Mouse (Mus musculus): ENCODE measurements around the gene Emc7.

GRCm38 (mm10) chr2:112517218-112517617, 62.4 kb downstream of the Emc7 start:
- TF ChIP-seq CTCF (IDR thresholded peaks at IDR 0.05; ENCODE audit: control insufficient read depth, insufficient read depth, insufficient read length) (no peak), MAX (IDR thresholded peaks at IDR 0.05) (no peak), MYOD1 (IDR thresholded peaks at IDR 0.05; ENCODE audit: control insufficient read depth, insufficient read length, low read depth) (no peak), USF1 (IDR thresholded peaks at IDR 0.05; ENCODE audit: low read depth) (no peak)
